Mouse (Mus musculus) cerebellum, adult 2 months (tissue): ENCODE measurements at regions not wholly inside any gene's neighbourhood (a gene's known extent, or its start where the extent isn't known, plus 50 kb on each side); places are given as distances from the start of the nearest gene placed in this dataset.

Experiments used
- CTCF ChIP-seq: fragments of 200-500 bp; IDR thresholded peaks from 2 replicates; pipeline ENCODE4 v1.5.1; 2011; ENCODE audit warnings: low read depth, mild to moderate bottlenecking, control low read depth, low read length, moderate library complexity, borderline replicate concordance; ENCODE audit not compliant: insufficient read depth
- POLR2A ChIP-seq: fragments of 200-500 bp; IDR thresholded peaks from 2 replicates; pipeline ENCODE4 v1.6.1; 2011; ENCODE audit warnings: low read length, control low read depth, borderline replicate concordance; ENCODE audit not compliant: insufficient read depth

DNA sequence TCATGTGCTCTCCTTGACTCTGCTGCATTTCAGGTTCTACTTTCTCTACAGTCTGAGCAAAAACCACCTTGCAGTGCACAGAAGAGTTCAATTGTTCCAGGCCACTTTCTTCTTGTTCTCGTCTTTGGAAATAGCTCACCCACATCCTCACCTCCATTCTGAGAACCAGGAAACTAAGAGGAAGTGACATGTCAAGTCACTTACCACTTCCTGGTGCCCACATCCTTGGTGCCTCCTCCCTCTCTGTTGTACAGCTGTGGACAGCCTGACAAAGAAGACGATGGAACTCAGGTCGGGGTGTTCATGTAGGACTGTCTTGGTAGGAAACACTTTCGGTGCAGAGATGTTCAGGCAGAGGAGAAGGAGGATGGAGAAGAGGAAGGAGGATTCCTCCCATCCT, 98.3 kb upstream of the Rapgef5 start:
- TF ChIP-seq CTCF (no peak), POLR2A (no peak)
